Mouse (Mus musculus) heart, postnatal 14 days (tissue): ENCODE measurements around the gene Gm11437. TPM values are rescaled to one million over a fixed set of nuclear protein-coding genes. Genes with fewer than 3 reads are reported as not detected.

Source experiments
- total RNA-seq, 2 experiments: library from RNA; stranded (reverse); gene quantifications; 2 replicates each; pipeline ENCODE4 v1.2.3; 2021

The Gm11437 gene
- total RNA-seq, 2 experiments from 2014 or later: not detected

Other genes starting within 250 kb of the Gm11437 start
- gene Ddx52, start 225.4 kb downstream of the Gm11437 start, total RNA-seq: 10 to 100 TPM; 10.1 TPM
- gene Synrg, start 203.0 kb downstream of the Gm11437 start, total RNA-seq: 10 to 100 TPM; 24.4 to 25.0 TPM
- gene Dusp14, start 98.2 kb downstream of the Gm11437 start, total RNA-seq: under 1 TPM; 0.69 to 0.76 TPM
- gene Tada2a, start 37.9 kb downstream of the Gm11437 start, total RNA-seq: 1 to 10 TPM; 6.2 to 6.3 TPM
- gene Acaca, start 37.8 kb downstream of the Gm11437 start, total RNA-seq: 10 to 100 TPM; 11.4 to 12.5 TPM